Mouse (Mus musculus) adrenal gland, adult 8-10 months (tissue): ENCODE data around the gene Prm1. TPM values are rescaled to one million over a fixed set of nuclear protein-coding genes. Genes with fewer than 3 reads are reported as not detected.

Source experiments
- DNase-seq: peaks from one replicate; pipeline ENCODE4 v3.0.0; 2022
- total RNA-seq, 4 experiments: library from RNA; stranded (reverse); gene quantifications; 2 replicates each; pipeline ENCODE4 v1.2.4; 2022

Prm1 gene
- total RNA-seq, 4 experiments from 2014 or later, result not detected

GRCm38 (mm10) chr16:10781862-10782371 is 23.7 kb downstream of the Prm1 start:
- no peak for DNase-seq

GRCm38 (mm10) chr16:10780631-10781120 is 25.0 kb downstream of the Prm1 start:
- no peak for DNase-seq

- DNase-seq, result no peak
These were observed 28.0 kb downstream of the Prm1 start for GRCm38 (mm10) chr16:10777579-10778160.

- peak; percentile 69 for DNase-seq
These were observed 29.3 kb downstream of the Prm1 start for GRCm38 (mm10) chr16:10776322-10776721.

GRCm38 (mm10) chr16:10774726-10775125 is 30.9 kb downstream of the Prm1 start:
- DNase-seq, result no peak

- DNase-seq, result no peak
These were observed 32.1 kb downstream of the Prm1 start for GRCm38 (mm10) chr16:10773543-10773942.

GRCm38 (mm10) chr16:10771769-10772510 is 33.7 kb downstream of the Prm1 start:
- DNase-seq, result peak; percentile 62

GRCm38 (mm10) chr16:10770531-10771325 is 34.9 kb downstream of the Prm1 start:
- no peak for DNase-seq

- DNase-seq, result no peak
These were observed 36.0 kb downstream of the Prm1 start for GRCm38 (mm10) chr16:10769661-10770060.

GRCm38 (mm10) chr16:10768821-10769220 is 36.8 kb downstream of the Prm1 start:
- DNase-seq, result peak; percentile 80

GRCm38 (mm10) chr16:10767158-10767557 is 38.5 kb downstream of the Prm1 start:
- no peak for DNase-seq

- no peak for DNase-seq
These were observed 41.3 kb downstream of the Prm1 start for GRCm38 (mm10) chr16:10764323-10764722.

GRCm38 (mm10) chr16:10763540-10764264 is 41.9 kb downstream of the Prm1 start:
- DNase-seq, result no peak

GRCm38 (mm10) chr16:10762569-10763180 is 43.0 kb downstream of the Prm1 start:
- no peak for DNase-seq

GRCm38 (mm10) chr16:10761182-10761581 is 44.5 kb downstream of the Prm1 start:
- DNase-seq, result no peak

- no peak for DNase-seq
These were observed 49.5 kb downstream of the Prm1 start for GRCm38 (mm10) chr16:10756168-10756567.

- peak; percentile 92 for DNase-seq
These were observed 50.9 kb downstream of the Prm1 start for GRCm38 (mm10) chr16:10754521-10755296.

- DNase-seq, result no peak
These were observed 55.8 kb downstream of the Prm1 start for GRCm38 (mm10) chr16:10749824-10750223.

GRCm38 (mm10) chr16:10749226-10749625 is 56.4 kb downstream of the Prm1 start:
- DNase-seq, result no peak
